Mouse (Mus musculus) layer of hippocampus, adult 18-20 months (tissue): ENCODE results near the gene Ect2. TPM values are rescaled to one million over a fixed set of nuclear protein-coding genes. Genes with fewer than 3 reads are reported as not detected.

ENCODE experiments used
- DNase-seq, 2 experiments: peaks; one replicate each; pipeline ENCODE4 v3.0.0; 2022; ENCODE audit warnings: low spot score in 2 of 2
- total RNA-seq, 2 experiments: library from RNA; stranded (reverse); gene quantifications; 2 replicates each; pipeline ENCODE4 v1.2.3; 2021

Ect2 gene
- total RNA-seq, 2 experiments from 2014 or later = 0.28 to 0.54 TPM

GRCm38 (mm10) chr3:27158910-27159309 lies 5.2 kb upstream of the Ect2 start:
- no peak for DNase-seq

- no peak for DNase-seq
Observed at GRCm38 (mm10) chr3:27156594-27156949, 2.9 kb upstream of the Ect2 start.

GRCm38 (mm10) chr3:27155856-27156593 lies 2.3 kb upstream of the Ect2 start:
- no peak for DNase-seq

- no peak for DNase-seq
Observed at GRCm38 (mm10) chr3:27155051-27155855, 1.6 kb upstream of the Ect2 start.

GRCm38 (mm10) chr3:27154280-27154679 lies 602 bp upstream of the Ect2 start:
- no peak for DNase-seq

GRCm38 (mm10) chr3:27153191-27153671 lies 447 bp downstream of the Ect2 start:
- DNase-seq = no peak

- DNase-seq = no peak
Observed at GRCm38 (mm10) chr3:27145733-27146132, 7.9 kb downstream of the Ect2 start.

GRCm38 (mm10) chr3:27143570-27143969 lies 10.1 kb downstream of the Ect2 start:
- DNase-seq = no peak

GRCm38 (mm10) chr3:27140101-27140500 lies 13.6 kb downstream of the Ect2 start:
- DNase-seq = no peak

- no peak for DNase-seq
Observed at GRCm38 (mm10) chr3:27121864-27122450, 31.7 kb downstream of the Ect2 start.

- DNase-seq = no peak
Observed at GRCm38 (mm10) chr3:27120932-27121331, 32.7 kb downstream of the Ect2 start.

GRCm38 (mm10) chr3:27118227-27118626 lies 35.5 kb downstream of the Ect2 start:
- no peak for DNase-seq

- no peak for DNase-seq
Observed at GRCm38 (mm10) chr3:27110860-27111259, 42.8 kb downstream of the Ect2 start.

GRCm38 (mm10) chr3:27109109-27109508 lies 44.6 kb downstream of the Ect2 start:
- DNase-seq = no peak

GRCm38 (mm10) chr3:27107142-27107541 lies 46.5 kb downstream of the Ect2 start:
- no peak for DNase-seq

- no peak for DNase-seq
Observed at GRCm38 (mm10) chr3:27102965-27103364, 50.7 kb downstream of the Ect2 start.

- no peak for DNase-seq
Observed at GRCm38 (mm10) chr3:27098633-27099032, 55.0 kb downstream of the Ect2 start.

- no peak for DNase-seq
Observed at GRCm38 (mm10) chr3:27086221-27086620, 67.5 kb downstream of the Ect2 start.

- DNase-seq = no peak
Observed at GRCm38 (mm10) chr3:27081229-27082060, 72.2 kb downstream of the Ect2 start.

GRCm38 (mm10) chr3:27080061-27080770 lies 73.5 kb downstream of the Ect2 start:
- no peak for DNase-seq

GRCm38 (mm10) chr3:27073884-27074283 lies 79.8 kb downstream of the Ect2 start:
- DNase-seq = no peak
